Mouse (Mus musculus): ENCODE results near the gene Pin1rt1. TPM values are rescaled to one million over a fixed set of nuclear protein-coding genes. Genes with fewer than 3 reads are reported as not detected.
A peak's percentile ranks its signal among the peaks of the same experiment; 100 is the strongest.

Pin1rt1 gene
- polyA plus RNA-seq, 1 experiment from 2014 or later: not detected

GRCm38 (mm10) chr2:104732033-104732444 is 15.9 kb upstream of the Pin1rt1 start:
- no peak overlapping the region for H3K27ac ChIP-seq (replicated peaks; ENCODE audit: low read depth, low read length)
- no peaks in the 10 kb centered on the region for H3K36me3 ChIP-seq (replicated peaks; ENCODE audit: control insufficient read depth, insufficient read depth, low read depth, low read length)
- H3K27me3 ChIP-seq (ENCODE audit: control insufficient read depth, insufficient read depth, low read length): no peaks in the 10 kb centered on the region
- no peak overlapping the region for H3K4me3 ChIP-seq (ENCODE audit: low read depth, low read length)
- DNase-seq (ENCODE audit: low spot score) (no peak), ATAC-seq (replicated peaks; ENCODE audit: insufficient number of reproducible peaks, low FRiP score, low TSS enrichment, low read depth) (no peak)
- 78% methylated on average over 9 of the region's 9 CpGs for WGBS
- H3K4me2 ChIP-seq (ENCODE audit: low read depth, low read length): no peak overlapping the region
- no peak overlapping the region for H3K9ac ChIP-seq (replicated peaks; ENCODE audit: low read length)
- H3K4me1 ChIP-seq (ENCODE audit: control insufficient read depth, insufficient read depth, low read length): no peaks in the 10 kb centered on the region
- no peaks in the 10 kb centered on the region for H3K9me3 ChIP-seq (replicated peaks; ENCODE audit: control insufficient read depth, low read length)

DNA sequence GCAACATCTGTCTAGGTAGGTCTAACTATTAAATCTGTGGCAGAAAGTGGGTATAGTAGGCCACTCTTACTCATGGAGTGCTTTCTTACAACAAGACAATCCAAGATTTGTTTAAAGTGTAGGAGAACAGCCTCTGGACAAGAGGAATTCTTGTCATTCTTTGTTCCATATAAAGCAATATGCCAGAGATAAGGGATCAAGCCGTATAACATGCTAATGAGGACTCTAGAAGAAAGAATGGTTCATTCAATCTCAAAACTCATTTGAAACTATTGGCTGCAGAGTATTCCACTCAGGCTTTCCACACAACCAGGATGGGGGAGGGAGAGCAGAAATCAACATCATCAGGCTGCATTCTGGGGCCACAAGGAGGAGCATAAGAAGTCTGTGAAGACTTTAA is 11.2 kb upstream of the Pin1rt1 start:
- Histone ChIP-seq H3K4me2 (ENCODE audit: low read depth, low read length) (no peak overlapping the region), H3K4me3 (ENCODE audit: low read depth, low read length) (no peak overlapping the region), H3K9ac (replicated peaks; ENCODE audit: low read length) (no peak overlapping the region), H3K4me1 (ENCODE audit: control insufficient read depth, insufficient read depth, low read length) (no peaks in the 10 kb centered on the region), H3K36me3 (replicated peaks; ENCODE audit: control insufficient read depth, insufficient read depth, low read depth, low read length) (no peaks in the 10 kb centered on the region), H3K27me3 (ENCODE audit: control insufficient read depth, insufficient read depth, low read length) (no peaks in the 10 kb centered on the region), H3K9me3 (replicated peaks; ENCODE audit: control insufficient read depth, low read length) (no peaks in the 10 kb centered on the region), H3K27ac (replicated peaks; ENCODE audit: low read depth, low read length) (no peak overlapping the region)
- ATAC-seq (replicated peaks; ENCODE audit: insufficient number of reproducible peaks, low FRiP score, low TSS enrichment, low read depth) (no peak), DNase-seq (ENCODE audit: low spot score) (no peak)
- WGBS: 72% methylated on average over 1 of the region's 1 CpGs

DNA sequence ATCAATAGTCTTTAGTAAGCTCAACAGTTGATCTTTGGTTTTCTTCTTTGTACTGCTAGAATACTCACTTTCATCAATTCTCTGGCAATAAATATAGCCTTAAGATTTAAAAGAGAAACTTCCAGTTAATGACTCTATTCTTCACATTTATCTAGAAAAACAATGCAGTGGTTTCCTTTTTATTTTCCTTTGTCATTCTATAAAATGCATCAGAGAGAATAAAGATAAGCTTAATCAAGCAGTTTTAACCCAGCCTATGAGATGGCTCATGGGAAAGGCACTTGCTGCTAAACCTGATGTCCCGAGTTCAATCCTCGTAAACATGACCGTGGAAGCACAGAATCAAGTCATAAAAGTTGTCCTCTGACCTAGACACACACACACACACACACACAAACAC is 5.8 kb upstream of the Pin1rt1 start:
- H3K27me3 ChIP-seq (ENCODE audit: control insufficient read depth, insufficient read depth, low read length): no peaks in the 10 kb centered on the region
- no peak overlapping the region for H3K9ac ChIP-seq (replicated peaks; ENCODE audit: low read length)
- no peaks in the 10 kb centered on the region for H3K4me1 ChIP-seq (ENCODE audit: control insufficient read depth, insufficient read depth, low read length)
- no peak for ATAC-seq (replicated peaks; ENCODE audit: insufficient number of reproducible peaks, low FRiP score, low TSS enrichment, low read depth)
- H3K4me3 ChIP-seq (ENCODE audit: low read depth, low read length): no peak overlapping the region
- H3K27ac ChIP-seq (replicated peaks; ENCODE audit: low read depth, low read length): no peak overlapping the region
- no peak overlapping the region for H3K4me2 ChIP-seq (ENCODE audit: low read depth, low read length)
- H3K36me3 ChIP-seq (replicated peaks; ENCODE audit: control insufficient read depth, insufficient read depth, low read depth, low read length): no peaks in the 10 kb centered on the region
- no peak for DNase-seq (ENCODE audit: low spot score)
- no peaks in the 10 kb centered on the region for H3K9me3 ChIP-seq (replicated peaks; ENCODE audit: control insufficient read depth, low read length)
- 82% methylated on average over 3 of the region's 3 CpGs for WGBS

DNA sequence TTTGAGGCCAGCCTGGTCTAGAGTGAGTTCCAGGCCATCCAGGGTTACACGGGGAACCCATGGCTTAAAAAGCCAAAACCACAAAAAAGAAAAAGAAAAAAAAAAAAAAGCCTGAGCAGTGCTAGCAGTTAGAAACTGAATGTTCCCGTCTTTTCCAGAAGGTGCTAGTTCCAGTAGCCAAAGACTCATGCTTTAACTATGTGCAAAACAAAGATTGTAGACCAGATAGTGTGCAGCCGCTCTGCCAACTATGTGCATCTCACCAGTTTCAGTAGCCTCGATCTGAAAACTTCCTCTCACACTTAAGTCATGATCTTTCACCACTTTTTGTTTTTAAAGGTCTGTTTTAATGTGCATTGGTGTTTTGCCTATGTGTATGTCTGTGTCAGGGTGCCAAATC is 1.6 kb upstream of the Pin1rt1 start:
- H3K4me2 ChIP-seq (ENCODE audit: low read depth, low read length): no peak overlapping the region
- H3K36me3 ChIP-seq (replicated peaks; ENCODE audit: control insufficient read depth, insufficient read depth, low read depth, low read length): no peaks in the 10 kb centered on the region
- no peak overlapping the region for H3K9ac ChIP-seq (replicated peaks; ENCODE audit: low read length)
- no peak overlapping the region for H3K4me3 ChIP-seq (ENCODE audit: low read depth, low read length)
- WGBS: 82% methylated on average over 4 of the region's 4 CpGs
- DNase-seq (ENCODE audit: low spot score): no peak
- no peaks in the 10 kb centered on the region for H3K9me3 ChIP-seq (replicated peaks; ENCODE audit: control insufficient read depth, low read length)
- no peak overlapping the region for H3K27ac ChIP-seq (replicated peaks; ENCODE audit: low read depth, low read length)
- ATAC-seq (replicated peaks; ENCODE audit: insufficient number of reproducible peaks, low FRiP score, low TSS enrichment, low read depth): no peak
- no peaks in the 10 kb centered on the region for H3K4me1 ChIP-seq (ENCODE audit: control insufficient read depth, insufficient read depth, low read length)
- H3K27me3 ChIP-seq (ENCODE audit: control insufficient read depth, insufficient read depth, low read length): no peaks in the 10 kb centered on the region

DNA sequence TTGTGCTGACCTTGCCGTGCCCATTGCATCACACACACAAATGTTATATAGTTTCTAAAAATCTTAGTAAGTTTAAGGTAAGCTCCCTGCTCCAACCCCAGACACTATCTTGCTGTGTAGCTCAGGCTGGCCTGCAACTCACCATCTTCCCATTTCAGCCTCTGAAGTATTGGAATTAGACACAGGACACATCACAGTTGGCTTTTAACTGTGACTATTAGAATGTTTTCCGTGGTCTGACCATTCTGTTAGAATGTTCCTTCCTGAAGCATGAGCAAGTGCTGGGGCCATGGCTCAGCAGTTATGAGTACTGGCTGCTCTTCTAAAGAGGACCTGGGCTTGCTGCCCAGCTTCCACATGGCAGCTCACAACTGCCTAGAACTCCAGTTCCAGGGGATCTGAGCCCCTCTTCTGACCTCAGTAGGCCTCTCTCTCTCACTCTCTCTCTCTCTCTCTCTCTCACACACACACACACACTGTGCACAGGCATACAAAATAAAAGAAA is 1.1 kb upstream of the Pin1rt1 start:
- Histone ChIP-seq H3K9me3 (replicated peaks; ENCODE audit: control insufficient read depth, low read length) (no peaks in the 10 kb centered on the region), H3K9ac (replicated peaks; ENCODE audit: low read length) (no peak overlapping the region), H3K36me3 (replicated peaks; ENCODE audit: control insufficient read depth, insufficient read depth, low read depth, low read length) (no peaks in the 10 kb centered on the region), H3K4me3 (ENCODE audit: low read depth, low read length) (no peak overlapping the region), H3K4me1 (ENCODE audit: control insufficient read depth, insufficient read depth, low read length) (no peaks in the 10 kb centered on the region), H3K4me2 (ENCODE audit: low read depth, low read length) (no peak overlapping the region), H3K27ac (replicated peaks; ENCODE audit: low read depth, low read length) (no peak overlapping the region), H3K27me3 (ENCODE audit: control insufficient read depth, insufficient read depth, low read length) (no peaks in the 10 kb centered on the region)
- WGBS: 98% methylated on average over 2 of the region's 2 CpGs
- DNase-seq (ENCODE audit: low spot score) (no peak), ATAC-seq (replicated peaks; ENCODE audit: insufficient number of reproducible peaks, low FRiP score, low TSS enrichment, low read depth) (no peak)

- ATAC-seq (replicated peaks; ENCODE audit: insufficient number of reproducible peaks, low FRiP score, low TSS enrichment, low read depth): no peak
- 39% methylated on average over 15 of the region's 15 CpGs for WGBS
Observed at GRCm38 (mm10) chr2:104714254-104714691, 1.9 kb downstream of the Pin1rt1 start.

DNA sequence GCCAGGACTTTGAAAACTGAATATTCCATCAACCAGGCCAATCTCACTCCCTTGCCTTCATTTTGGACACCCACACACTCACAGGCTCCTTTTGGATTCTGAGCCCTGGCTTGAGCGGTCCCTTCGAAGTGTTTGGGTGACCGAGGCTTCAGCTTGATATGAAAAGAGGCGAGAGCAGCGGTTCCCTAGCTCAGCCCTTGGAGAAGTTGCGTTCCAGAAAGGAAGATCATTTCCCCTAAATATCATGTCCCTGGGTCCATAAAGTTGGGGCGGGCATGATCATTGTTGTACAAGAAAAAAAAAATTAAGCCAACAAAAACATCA is 3.7 kb downstream of the Pin1rt1 start:
- H3K9me3 ChIP-seq (replicated peaks; ENCODE audit: control insufficient read depth, low read length): no peaks in the 10 kb centered on the region
- no peaks in the 10 kb centered on the region for H3K27me3 ChIP-seq (ENCODE audit: control insufficient read depth, insufficient read depth, low read length)
- WGBS: 4% methylated on average over 7 of the region's 7 CpGs
- no peaks in the 10 kb centered on the region for H3K36me3 ChIP-seq (replicated peaks; ENCODE audit: control insufficient read depth, insufficient read depth, low read depth, low read length)
- no peaks in the 10 kb centered on the region for H3K4me1 ChIP-seq (ENCODE audit: control insufficient read depth, insufficient read depth, low read length)
- DNase-seq (ENCODE audit: low spot score) (no peak), ATAC-seq (replicated peaks; ENCODE audit: insufficient number of reproducible peaks, low FRiP score, low TSS enrichment, low read depth) (no peak)
- H3K9ac ChIP-seq (replicated peaks; ENCODE audit: low read length): peak overlapping the region; percentile 87
- H3K27ac ChIP-seq (replicated peaks; ENCODE audit: low read depth, low read length): peak overlapping the region; percentile 63
- H3K4me3 ChIP-seq (ENCODE audit: low read depth, low read length): peak overlapping the region; percentile 81
- peak overlapping the region; percentile 71 for H3K4me2 ChIP-seq (ENCODE audit: low read depth, low read length)

More at GRCm38 (mm10) chr2:104714254-104714691, 1.9 kb downstream of the Pin1rt1 start:
- Histone ChIP-seq H3K4me1 (ENCODE audit: control insufficient read depth, insufficient read depth, low read length) (no peaks in the 10 kb centered on the region), H3K4me2 (ENCODE audit: low read depth, low read length) (no peak overlapping the region), H3K27ac (replicated peaks; ENCODE audit: low read depth, low read length) (no peak overlapping the region), H3K4me3 (ENCODE audit: low read depth, low read length) (no peak overlapping the region), H3K27me3 (ENCODE audit: control insufficient read depth, insufficient read depth, low read length) (no peaks in the 10 kb centered on the region), H3K9ac (replicated peaks; ENCODE audit: low read length) (no peak overlapping the region), H3K36me3 (replicated peaks; ENCODE audit: control insufficient read depth, insufficient read depth, low read depth, low read length) (no peaks in the 10 kb centered on the region), H3K9me3 (replicated peaks; ENCODE audit: control insufficient read depth, low read length) (no peaks in the 10 kb centered on the region)
- DNase-seq (ENCODE audit: low spot score): no peak

GRCm38 (mm10) chr2:104711585-104712485 is 4.3 kb downstream of the Pin1rt1 start, which contains the start of gene Tcp11l1:
Tcp11l1 (minus strand) TSS chr2:104712169.
- no peaks in the 10 kb centered on the region for H3K9me3 ChIP-seq (replicated peaks; ENCODE audit: control insufficient read depth, low read length)
- WGBS: under 1% methylated on average over 75 of the region's 99 CpGs
- peak within 1 kb of the TSS; percentile 63 for H3K27ac ChIP-seq (replicated peaks; ENCODE audit: low read depth, low read length)
- no peaks in the 10 kb centered on the region for H3K27me3 ChIP-seq (ENCODE audit: control insufficient read depth, insufficient read depth, low read length)
- no peaks in the 10 kb centered on the region for H3K4me1 ChIP-seq (ENCODE audit: control insufficient read depth, insufficient read depth, low read length)
- peak within 1 kb of the TSS; percentile 87 for H3K9ac ChIP-seq (replicated peaks; ENCODE audit: low read length)
- DNase-seq (ENCODE audit: low spot score): peak; percentile 71
- peak within 1 kb of the TSS; percentile 81 for H3K4me3 ChIP-seq (ENCODE audit: low read depth, low read length)
- peak; percentile 92 for ATAC-seq (replicated peaks; ENCODE audit: insufficient number of reproducible peaks, low FRiP score, low TSS enrichment, low read depth)
- peak within 1 kb of the TSS; percentile 71 for H3K4me2 ChIP-seq (ENCODE audit: low read depth, low read length)
- H3K36me3 ChIP-seq (replicated peaks; ENCODE audit: control insufficient read depth, insufficient read depth, low read depth, low read length): no peaks in the 10 kb centered on the region

All from embryonic facial prominence, embryonic 11.5 days (tissue).